Mouse (Mus musculus) c-Kit-positive CD71-negative TER-119-negative erythroid progenitor cells, embryonic 14.5 days (primary cell): Measurements from ENCODE around the gene Cuta.

Source experiments
- DNase-seq: peaks from one replicate; pipeline ENCODE4 v3.0.0-alpha.2; 2013; ENCODE audit warnings: low read depth

Cuta gene

DNA sequence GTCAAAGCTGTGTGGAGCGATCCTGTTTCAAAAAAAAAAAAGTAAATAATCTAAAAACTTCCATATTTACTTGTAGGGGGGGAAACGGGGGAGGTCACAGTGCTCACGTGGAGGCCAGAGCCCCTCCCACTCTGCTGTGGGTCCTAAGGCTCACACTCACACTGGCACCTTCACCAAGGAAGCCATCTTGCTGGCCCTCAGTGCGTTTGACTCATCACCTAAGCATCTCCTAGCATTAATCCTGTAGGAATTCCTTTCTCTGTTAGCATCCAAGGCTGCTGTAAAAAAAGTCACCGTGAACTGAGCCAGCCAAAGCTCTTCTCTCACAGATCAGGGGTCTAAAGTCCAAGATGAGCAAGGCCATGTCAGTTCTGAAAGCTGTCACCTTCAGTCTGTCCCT, 16.9 kb upstream of the Cuta start:
- no peak for DNase-seq

DNA sequence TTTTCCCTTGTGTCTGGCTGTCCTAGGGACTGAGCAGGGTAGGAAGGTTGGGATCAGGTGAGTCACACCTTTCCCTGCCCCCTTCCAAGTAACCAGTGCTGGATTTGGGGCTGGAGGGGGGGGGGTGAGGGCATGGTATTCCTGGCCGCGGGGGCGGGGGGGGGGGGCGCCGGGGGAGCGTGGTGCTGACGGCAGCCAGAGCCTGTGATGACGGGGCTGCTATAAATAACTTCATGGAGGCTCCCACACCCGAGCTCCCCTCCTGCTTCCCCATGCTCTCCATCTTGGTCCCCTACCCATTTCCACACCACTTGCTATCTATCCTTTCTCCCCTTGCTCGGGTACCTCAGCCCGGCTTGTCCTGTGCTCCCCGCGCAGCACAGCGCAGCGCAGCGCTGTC, 14.4 kb upstream of the Cuta start:
- DNase-seq, result no peak

DNA sequence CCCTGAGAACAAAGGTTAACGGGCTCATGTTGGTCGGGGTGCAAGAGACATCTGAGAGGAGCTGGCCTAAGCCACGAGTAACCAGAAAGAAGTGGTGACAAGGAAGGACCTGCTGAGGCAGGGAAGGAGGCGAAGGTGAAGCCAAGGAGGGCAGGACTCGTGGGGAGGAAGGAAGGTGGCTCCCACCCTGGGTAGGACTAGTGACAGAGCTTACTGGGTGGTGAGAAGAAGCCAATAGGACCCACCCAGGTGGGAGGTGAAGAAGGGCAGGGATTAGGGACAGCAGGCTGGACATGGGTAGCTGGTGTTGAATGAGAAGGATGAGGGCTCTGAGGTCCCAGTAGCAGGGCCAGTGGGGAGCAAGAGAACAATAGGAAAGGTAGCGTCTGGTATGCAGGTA, 13.8 kb upstream of the Cuta start:
- no peak for DNase-seq

DNA sequence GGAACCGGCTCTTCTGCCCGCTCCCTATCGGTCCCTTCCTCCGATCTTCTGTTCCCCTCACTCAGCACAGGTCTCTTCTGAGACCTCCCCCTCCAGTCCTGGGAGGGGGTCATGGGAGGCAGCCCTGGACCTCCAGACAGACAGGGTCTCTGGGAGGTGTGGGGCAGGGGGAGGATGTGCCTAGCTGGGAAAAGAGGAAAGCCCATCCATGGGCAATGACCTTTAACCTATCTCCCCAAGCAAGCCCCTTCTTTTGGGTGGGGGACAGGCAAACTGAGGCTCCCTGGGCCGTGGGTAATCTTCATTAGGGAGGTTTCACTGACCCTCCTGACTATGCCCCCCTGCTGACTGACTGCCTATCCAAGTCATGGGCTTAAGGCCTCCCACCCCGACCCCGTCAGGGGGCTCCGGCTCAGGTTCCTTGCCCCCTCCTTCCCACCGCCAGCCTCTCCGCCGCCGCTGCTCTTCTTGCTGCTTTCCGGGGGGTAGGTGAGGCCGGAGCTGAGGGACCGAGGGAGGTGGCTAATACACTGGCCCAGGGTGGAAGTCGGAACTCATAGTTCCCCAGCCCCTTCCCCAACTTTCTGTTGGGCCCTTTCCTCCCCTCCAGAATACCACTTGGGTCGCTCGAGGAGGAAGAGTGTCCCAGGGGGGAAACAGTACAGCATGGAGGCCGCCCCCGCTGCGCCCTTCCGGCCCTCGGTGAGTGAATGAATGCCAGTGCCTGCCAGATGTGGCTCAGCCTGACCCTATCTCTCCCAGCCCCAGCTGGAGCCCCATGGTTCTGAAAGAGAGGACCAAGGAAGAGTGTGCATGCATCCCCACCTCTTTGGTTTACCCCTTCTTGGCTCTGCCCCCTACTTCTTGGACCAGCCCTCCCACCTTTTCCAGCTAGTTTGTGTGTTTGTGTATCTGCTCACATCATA, 12.8 kb upstream of the Cuta start:
- DNase-seq, result no peak

DNA sequence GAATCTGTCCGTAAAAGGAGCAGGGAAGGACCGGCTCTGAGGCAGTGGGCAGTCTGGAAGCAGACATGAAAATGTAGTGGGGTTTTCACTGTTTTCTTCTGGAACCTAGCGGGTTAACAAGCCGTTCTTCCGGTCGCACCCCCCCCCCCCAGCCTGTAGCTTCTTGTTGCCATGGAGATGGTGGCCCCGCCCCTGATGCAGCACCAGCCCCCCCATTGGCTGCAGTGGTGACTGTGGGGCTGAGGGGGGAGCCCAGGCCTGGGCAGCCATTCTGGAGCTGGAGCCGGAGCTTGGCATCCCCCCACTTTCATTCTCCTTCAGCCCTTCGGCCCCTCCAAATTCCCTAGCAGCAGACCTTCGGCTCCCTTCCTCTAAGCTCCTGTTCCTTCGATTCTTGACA, 12.0 kb upstream of the Cuta start:
- no peak for DNase-seq

DNA sequence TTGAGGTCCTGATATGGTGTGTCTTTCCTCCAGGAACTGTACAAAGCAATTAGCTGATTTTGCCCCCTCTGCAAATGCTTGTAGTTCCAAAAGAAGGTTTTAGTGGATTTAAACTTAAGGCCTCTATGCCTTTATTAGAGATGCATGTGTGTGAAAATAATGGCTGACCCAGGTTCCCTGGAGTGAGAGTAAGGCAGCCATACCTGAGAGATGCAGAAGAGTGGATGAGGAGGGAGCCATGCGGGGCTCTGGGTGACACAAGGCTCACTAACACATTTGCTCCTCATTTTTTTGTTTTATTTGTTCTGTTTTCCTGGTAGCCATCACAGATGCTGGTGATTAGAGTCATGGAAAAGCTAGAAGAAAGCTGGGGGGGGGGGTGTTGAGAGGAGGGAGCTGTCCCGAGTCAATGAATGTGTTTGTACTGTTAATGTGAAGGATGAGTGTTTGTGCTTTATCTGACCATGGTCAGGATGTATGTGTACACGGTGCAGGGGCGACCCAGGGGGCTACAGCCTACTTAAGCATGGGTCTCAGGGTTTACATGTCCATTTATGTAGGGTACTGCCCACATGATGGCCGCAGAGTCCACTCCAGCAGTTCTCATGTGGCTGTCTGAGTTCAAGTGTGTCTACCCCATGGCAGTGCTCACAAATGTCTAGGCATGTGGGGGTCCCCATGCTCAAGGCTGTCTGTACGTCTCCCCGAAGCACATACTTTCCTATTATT, 11.4 kb upstream of the Cuta start:
- no peak for DNase-seq

DNA sequence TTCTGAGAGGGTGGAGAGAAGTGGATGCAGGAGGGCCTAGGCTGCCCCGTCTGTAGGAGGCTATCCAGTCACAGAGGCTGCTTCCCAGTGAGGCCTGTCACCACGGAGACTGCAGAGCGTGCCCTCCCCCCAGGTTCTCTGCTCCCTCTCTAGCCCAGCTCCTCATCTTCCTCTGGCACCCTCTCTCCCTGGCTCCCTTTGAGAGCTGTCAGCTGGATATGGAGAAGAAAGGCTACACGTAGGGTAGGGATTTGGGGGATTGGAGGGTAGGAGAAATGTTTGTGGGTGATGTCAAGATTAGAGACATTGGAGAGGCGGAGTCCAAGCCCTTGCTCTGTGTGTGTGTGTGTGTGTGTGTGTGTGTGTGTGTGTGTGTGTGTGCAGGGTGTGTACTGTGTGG, 10.5 kb upstream of the Cuta start:
- no peak for DNase-seq

DNA sequence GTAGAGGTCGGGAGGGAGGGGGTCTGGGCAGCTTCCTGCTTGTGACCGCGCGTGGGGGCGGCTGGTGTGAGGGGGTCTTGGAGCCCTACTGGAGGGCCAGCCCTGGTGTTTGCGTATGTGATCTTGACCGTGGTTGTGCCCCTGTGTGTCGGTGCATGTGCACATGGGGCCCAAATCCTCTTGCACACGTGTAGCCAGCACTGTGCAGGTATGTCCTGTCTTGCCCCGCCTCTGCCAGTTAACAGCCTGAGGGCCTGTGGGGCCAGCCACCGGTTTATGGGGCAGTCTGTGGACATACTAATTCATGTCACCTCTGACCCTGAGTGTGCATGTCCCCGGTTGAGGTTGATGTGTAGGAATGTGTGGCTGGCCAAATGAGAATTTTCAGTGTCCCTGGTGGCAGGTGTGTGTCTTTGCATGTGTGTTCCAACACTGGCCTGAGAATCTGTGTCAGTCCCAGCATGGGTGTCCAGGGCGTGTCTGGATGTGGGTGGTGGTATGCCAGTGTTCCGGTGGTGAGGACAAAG, 9.7 kb upstream of the Cuta start:
- DNase-seq, result no peak

DNA sequence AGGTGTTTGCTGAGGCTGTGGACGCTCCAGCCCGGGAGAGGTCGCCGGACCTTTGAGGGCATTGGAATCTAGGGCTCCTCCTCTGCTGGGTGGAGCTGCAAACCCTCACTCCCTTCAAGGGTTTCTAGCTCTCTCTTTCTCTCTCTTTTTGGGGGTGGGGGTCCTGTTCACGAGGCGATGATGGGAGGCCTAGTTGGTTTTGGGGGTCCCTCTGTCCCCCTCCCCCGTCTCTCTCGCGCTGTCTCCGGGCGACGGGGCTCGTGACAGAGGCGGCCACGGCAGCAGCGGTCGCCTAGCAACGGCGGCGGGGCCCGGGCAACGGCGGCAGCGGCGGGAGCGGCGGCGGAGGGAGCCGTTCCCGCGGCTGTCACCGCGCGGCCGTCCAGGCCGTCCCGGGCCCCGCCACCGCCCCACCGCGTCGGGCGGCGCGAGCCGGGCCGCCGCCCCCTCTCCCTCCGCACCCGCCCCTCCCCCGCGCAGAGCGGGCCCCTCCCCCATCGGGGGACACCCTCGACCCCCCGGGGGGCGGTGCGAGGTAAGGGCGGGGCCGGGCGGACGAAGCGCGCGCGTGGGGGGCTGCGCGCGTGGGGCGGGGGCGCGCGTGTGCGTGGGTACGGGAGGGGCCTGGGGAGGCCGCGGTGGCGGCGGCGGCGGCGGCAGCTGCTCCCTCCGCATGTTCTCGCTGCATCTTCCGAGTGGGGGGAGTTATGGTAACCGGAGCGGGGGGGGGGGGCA, 9.1 kb upstream of the Cuta start:
- DNase-seq, result no peak

DNA sequence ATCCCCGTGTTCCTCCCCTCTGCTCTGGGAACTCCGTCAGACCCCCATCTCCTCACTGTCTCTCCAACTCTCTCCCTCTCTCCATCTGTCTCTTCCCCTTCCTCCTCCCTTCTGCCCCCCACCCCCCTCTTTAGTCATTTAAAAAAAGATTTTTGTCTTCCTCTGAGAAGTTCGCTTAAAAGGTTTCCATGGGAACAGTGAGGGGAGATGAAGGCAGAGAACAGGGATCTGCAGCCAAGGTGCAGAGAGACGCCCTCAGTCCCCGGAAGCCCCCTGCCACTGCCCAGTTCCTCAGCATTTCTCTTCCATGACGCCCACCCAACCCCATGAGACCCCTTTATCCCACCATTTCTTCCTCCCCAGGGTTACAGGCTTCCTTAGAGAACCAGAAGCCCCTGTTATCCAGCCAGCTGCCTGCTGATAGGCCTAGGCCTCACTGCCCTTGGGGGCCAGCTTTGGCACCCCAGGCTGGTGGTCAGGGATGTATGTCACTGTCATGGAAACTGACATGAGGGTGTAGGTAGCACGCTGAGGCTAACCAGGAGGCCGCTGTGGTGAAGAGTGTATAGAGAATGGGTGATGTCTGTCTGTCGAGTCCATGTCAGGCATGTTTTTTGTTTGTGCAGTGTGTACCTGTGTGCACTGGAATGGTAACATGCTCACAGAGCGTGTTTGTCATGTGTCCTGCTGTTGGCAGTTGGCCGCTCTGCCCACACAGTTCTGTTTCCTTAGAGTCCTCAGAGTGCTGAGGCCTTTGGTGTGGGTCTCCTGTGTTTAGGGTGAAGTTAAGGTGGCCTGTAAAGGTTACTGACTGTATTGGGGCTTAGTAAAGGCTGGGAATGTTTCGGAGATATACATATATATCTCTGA, 8.1 kb upstream of the Cuta start:
- no peak for DNase-seq

DNA sequence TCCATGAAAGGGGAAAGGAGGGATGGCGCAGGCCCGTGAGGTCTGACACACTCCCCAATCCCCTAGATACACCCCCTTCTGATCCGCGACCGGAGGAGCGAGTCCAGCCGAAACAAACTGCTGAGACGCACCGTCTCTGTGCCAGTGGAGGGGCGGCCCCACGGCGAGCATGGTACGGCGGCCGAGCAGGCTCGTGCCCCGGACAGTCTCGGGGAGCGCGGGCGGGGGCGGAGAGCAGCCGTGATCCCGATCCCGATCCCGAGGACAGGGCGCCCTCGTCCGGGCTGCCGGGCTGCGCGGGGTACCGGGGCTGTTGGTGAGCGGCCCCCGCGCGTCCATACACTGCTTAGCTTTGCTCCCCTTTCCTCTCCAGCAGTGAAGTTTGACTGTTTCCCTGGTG, 7.2 kb upstream of the Cuta start:
- DNase-seq, result no peak

DNA sequence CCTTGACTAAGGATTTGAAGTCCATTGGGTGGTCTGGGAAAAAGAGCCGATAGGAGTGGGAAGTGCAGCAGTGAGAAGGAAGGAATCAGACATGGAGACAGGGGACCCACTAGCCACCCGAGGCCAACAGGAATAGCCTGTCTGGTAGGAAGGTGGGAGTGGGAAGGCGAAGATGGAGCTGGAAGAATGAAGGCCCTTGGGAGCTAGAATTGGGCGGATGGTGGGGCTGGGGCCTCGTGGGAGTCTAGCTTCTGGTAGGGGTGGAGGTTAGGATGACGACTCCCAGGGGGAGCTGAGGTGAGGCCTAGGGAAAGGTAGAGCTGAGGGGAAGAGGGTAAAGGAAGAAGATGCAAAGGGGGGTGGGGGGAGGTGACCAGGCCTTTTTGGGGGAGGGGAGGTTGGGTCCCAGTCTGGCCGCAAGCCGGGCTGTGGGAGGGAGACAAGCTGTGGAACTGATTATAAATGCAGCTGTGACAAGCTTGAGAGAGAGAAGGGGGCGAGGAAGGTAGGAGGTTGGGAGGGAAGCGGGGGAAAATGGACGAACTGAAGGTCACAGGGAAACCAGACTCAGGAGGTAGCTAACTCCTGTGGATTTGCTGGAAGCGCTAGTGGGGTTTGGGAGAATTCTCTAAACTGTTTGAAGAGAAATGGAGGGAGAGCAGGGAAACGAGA, 6.6 kb upstream of the Cuta start:
- no peak for DNase-seq

DNA sequence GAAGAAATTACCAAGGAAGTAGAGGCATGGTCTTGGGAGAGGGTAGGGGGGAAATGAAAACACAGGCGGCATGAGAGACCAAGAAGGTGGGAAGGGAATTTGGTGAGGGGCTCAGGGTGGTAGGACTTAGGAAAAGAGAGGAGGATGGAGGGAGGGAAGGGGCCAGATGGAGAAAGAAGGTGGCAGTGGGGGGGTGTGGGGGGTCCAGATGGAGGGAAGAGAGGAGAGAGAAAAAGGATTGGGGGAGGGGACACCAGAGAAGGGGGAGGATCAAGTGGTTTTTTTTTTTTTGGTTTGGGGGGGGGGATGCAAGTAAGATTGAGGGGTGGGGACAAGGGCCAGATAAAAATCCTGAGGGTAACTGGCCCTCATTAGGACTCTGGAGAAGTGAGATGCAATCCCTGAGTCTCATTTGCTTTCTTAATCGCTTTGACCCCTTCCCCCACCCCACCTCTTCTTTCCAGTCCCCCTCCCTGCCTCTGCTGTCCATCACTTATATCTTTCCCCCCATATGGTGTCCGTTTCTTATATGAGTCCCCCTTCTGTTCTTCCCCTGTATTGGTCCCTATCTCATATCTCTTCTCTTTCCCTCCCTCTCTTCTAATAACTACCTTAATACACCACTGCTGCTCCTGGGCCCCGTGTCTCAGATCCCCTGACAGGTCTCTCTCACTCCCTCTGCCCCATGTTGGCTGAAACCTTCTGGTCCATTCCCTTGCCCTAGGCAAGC, 2.6 kb upstream of the Cuta start:
- no peak for DNase-seq

DNA sequence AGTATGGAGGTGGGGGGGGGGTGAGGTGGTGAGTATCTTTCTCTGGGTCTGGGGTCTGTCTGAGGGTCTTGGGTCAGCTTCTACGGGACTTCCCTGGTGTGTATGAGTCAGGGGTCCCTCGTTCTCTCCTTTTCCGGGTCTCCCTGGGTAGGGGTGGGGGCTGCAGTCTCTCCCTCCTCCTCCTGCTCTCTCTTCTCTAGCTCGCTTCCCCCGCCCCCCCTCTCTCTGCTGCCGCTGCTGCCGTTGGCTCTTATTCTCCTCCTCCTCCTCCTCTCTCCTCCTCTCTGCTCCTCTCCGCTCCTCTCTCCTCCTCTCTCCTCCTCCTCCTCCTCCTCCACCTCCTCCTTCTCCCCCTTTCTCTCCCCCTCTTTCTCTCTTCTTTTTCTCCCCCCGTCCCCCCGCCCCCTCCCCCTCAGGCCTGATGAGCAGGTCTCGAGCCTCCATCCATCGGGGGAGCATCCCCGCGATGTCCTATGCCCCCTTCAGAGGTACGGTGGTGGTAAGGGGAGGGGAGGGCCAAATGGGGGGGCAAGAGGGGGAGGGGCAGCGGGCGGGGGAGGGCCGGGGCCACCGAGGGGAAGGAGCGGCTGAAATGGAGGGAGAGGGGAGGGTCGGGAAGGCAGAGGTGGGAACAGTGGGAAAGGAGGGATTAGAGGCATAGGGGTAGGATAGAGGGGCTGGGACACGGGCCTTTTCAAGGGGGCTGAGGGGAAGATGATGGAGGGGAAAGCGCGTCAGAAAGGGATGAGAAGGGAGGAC, 1.8 kb upstream of the Cuta start, which contains the start of gene Syngap1:
Syngap1 (plus strand) TSS at position 223 of the 759 bp plus-strand sequence.
- no peak for DNase-seq

DNA sequence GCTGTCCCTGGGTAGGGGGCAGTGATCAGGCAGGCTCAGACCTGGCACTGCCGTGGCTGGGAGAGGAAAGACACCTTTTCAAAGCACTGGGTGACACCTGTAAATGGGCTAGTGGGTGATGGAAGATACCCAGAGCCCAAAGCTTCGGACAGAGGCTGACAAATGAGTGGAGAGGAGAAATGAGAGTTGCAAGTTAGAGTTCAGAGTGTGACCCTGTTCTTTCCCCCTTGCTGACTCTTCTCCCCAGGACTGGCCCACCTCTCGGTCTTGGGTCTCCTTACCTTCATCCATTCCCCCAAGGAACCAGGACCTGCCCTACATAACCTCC, 568 bp upstream of the Cuta start:
- DNase-seq, result no peak

DNA sequence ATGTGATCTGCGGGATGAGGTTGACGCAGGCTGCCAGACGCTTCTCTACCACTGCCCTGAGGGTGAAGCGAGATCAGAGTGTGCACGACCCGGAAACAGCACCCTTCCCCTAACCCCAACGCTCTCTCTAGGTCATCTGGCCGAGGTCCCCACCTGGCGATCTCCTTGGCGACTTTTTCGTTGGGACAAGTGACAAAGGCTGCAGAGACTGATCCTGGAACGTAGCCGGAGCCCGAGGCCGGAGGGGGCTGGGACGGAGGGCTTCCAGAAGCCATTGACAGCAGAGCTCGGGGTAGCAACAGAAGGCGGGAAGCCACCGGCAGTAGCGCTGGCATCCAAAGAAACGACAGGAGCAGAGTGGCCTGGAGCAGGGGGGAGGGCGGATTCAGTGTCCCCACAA, 638 bp downstream of the Cuta start:
- DNase-seq, result no peak

DNA sequence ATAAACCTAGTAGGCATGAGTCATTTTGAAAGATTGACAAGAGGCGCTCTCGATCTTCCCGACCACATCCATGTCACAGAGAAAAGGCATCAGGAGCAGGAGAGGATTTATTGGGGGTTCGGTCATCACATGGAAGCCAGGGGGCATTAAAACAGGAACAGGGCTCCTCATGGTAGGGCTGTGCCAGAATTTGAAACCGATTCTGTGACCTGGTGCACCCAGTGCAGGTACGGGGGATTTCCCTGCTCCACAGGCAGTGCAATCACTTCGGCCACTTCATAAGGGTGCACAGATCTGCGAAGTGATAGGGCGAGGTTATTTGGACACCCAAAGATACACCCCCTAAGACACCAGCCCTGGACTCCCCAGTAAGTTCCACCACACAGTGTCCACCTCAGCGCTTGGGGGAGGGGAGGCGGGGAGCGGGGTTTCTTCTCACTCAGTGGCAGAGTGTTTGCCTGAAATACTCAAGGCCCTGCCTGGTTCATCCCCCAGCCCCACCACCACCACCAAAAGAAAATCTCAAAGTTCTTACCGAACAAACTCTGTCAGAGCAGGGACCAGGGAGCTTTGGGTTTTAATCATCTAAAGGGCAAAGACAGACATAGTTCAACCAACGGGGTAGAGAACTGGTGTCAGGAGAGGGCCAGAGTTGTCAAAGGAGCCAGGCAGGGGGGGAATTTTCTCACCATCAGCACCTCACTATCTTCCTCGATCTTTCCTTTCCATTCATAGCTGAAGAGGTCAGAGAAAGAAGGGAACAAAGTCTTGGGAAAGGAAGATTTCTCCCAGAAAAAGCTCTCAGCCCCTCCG, 1.3 kb downstream of the Cuta start:
- no peak for DNase-seq

DNA sequence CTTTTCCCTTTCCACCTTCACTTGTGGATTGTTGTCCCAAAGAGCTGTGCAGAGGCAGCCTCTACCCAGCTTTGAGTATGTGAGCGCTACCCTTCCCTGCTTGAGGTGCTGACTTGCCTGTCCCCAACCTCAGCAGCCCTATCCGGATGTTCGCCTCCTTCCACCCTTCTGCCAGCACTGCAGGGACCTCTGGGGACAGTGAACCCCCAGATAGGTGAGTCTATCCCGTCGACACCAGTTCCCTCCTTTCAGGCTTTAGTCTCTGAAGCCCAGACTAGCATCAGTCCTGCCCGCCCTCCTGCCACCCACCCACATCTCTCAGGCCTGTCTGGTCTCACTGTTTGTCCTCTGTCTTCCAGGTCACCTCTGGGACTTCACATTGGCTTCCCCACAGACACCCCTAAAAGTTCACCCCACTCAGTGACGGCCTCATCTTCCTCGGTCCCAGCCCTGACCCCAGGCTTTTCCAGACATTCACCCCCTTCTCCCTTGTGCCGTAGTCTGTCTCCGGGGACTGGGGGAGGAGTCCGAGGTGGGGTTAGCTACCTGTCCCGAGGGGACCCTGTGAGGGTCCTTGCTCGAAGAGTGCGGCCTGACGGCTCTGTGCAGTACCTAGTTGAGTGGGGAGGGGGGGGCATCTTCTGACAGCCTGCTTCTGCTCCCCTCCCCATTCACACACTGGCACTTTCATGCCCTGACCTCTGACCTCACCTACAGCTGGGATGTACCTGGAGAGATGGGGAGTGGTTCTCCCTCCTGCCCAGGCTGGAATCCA, 2.3 kb downstream of the Cuta start:
- no peak for DNase-seq
